Mouse (Mus musculus) ES-E14 (cell line): ENCODE data around the gene Mast3. TPM values are rescaled to one million over a fixed set of nuclear protein-coding genes. Genes with fewer than 3 reads are reported as not detected.

Experiments used
- DNase-seq: peaks from one replicate; pipeline ENCODE4 v3.0.0-alpha.2; 2013; ENCODE audit warnings: low read depth, low spot score
- H3K27ac ChIP-seq: 2 replicates; pipeline ENCODE4 v1.5.1; 2012; ENCODE audit warnings: low read depth, mild to moderate bottlenecking, low read length, moderate library complexity, mixed read lengths; ENCODE audit not compliant: poor library complexity, insufficient read depth, severe bottlenecking
- H3K36me3 ChIP-seq: 2 replicates; pipeline ENCODE4 v1.6.1; 2012; ENCODE audit warnings: mild to moderate bottlenecking, low read length, moderate library complexity, mixed read lengths; ENCODE audit not compliant: control insufficient read depth, poor library complexity, insufficient read depth, severe bottlenecking
- H3K4me1 ChIP-seq, 2 experiments: fragments of 150-350 bp in 1 of 2; sonication (generic) in 1 of 2; 2 replicates each; pipeline ENCODE4 v1.6.1; 2012; ENCODE audit warnings: low read length in 2 of 2, mild to moderate bottlenecking in 1 of 2, mixed read lengths in 1 of 2; ENCODE audit not compliant: control insufficient read depth in 2 of 2, insufficient read depth in 2 of 2, poor library complexity in 1 of 2
- H3K4me3 ChIP-seq, 2 experiments: fragments of 150-350 bp in 1 of 2; sonication (generic) in 1 of 2; 2 replicates each; pipeline ENCODE4 v1.5.1; 2012; ENCODE audit warnings: low read length in 2 of 2, low read depth in 1 of 2, mild to moderate bottlenecking in 1 of 2, mixed read lengths in 1 of 2; ENCODE audit not compliant: insufficient read depth in 1 of 2, poor library complexity in 1 of 2, severe bottlenecking in 1 of 2
- H3K9ac ChIP-seq: 2 replicates; pipeline ENCODE4 v1.6.1; 2012; ENCODE audit warnings: low read depth, mild to moderate bottlenecking, low read length, mixed read lengths; ENCODE audit not compliant: poor library complexity, insufficient read depth, severe bottlenecking
- H3K9me3 ChIP-seq: fragments of 150-350 bp; sonication (generic); 2 replicates; pipeline ENCODE4 v1.6.1; 2012; ENCODE audit warnings: low read depth, mild to moderate bottlenecking, low read length; ENCODE audit not compliant: control insufficient read depth, insufficient read depth
- CHD2 ChIP-seq: IDR thresholded peaks from 2 replicates; pipeline ENCODE4 v1.6.1; 2014; ENCODE audit warnings: mild to moderate bottlenecking, low read depth, low read length, inconsistent platforms
- HCFC1 ChIP-seq: IDR thresholded peaks from 2 replicates; pipeline ENCODE4 v1.6.1; 2012; ENCODE audit warnings: low read length, inconsistent platforms, borderline replicate concordance; ENCODE audit not compliant: insufficient read depth
- MAFK ChIP-seq: IDR thresholded peaks from 2 replicates; pipeline ENCODE4 v1.6.1; 2014; ENCODE audit warnings: mild to moderate bottlenecking, low read depth, low read length, inconsistent platforms; ENCODE audit not compliant: insufficient read depth
- ZC3H11A ChIP-seq: IDR thresholded peaks from 2 replicates; pipeline ENCODE4 v1.6.1; 2012; ENCODE audit warnings: low read depth, mild to moderate bottlenecking, inconsistent platforms, low read length, borderline replicate concordance
- ZNF384 ChIP-seq: IDR thresholded peaks from 2 replicates; pipeline ENCODE4 v1.6.1; 2012; ENCODE audit warnings: low read depth, low read length, inconsistent platforms
- in situ Hi-C, 2 experiments: fragments of 600-800 bp; cut with MboI; formaldehyde crosslinking; loops; one replicate each; pipeline ENCODE4 v1.15.1; 2025; ENCODE audit warnings: low sequenced_read_pairs in 2 of 2, inconsistent platforms in 1 of 2; ENCODE audit not compliant: unreplicated experiment in 2 of 2
- total RNA-seq: library from RNA; depleted of rRNA; stranded (reverse); fragments of 300-350 nt; gene quantifications from 2 replicates; pipeline ENCODE4 v1.2.3, GENCODE M21; 2012

Mast3 gene
- total RNA-seq, 1 experiment, result 7.8 TPM

- Histone ChIP-seq H3K4me3 (no peak overlapping the region), H3K9me3 (no peaks in the 10 kb centered on the region), H3K9ac (no peak overlapping the region), H3K36me3 (peaks cover 7% of the 10 kb centered on the region; the same call in 1 of the 2 replicates), H3K27ac (no peak overlapping the region), H3K4me1 (peaks cover 4 to 13% of the 10 kb centered on the region in 2 experiments; a peak in 3 of 4 replicates)
- in situ Hi-C loops, result no loop called here
- TF ChIP-seq ZC3H11A (no peak), HCFC1 (no peak), MAFK (no peak), CHD2 (no peak), ZNF384 (no peak)
- peak; percentile 89 for DNase-seq
These were observed 36.6 kb upstream of the Mast3 start for GRCm38 (mm10) chr8:70841147-70842072.

DNA sequence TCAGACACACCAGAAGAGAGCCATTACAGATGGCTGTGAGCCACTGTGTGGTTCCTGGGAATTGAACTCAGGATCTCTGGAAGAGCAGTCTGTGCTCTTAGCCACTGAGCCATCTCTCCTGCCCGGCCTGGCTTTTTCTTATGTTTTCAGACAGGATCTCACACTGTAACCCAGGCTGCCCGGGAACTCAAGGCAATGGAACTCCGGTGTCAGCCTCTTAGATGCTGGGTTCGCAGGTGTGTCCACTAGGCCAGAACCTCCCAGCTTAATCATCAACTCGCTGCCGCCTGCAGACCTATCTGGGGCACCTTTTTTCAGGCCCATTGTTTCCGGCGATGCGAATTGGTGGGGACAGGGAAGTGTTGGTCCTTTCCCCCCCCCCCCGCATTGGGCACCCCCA is 35.7 kb upstream of the Mast3 start:
- Histone ChIP-seq H3K27ac (no peak overlapping the region), H3K4me3 (no peak overlapping the region), H3K9me3 (no peaks in the 10 kb centered on the region), H3K9ac (no peak overlapping the region), H3K4me1 (peaks cover 4 to 11% of the 10 kb centered on the region in 2 experiments; a peak in 3 of 4 replicates), H3K36me3 (peaks cover 13% of the 10 kb centered on the region)
- DNase-seq, result no peak
- TF ChIP-seq HCFC1, result no peak
- no peak for TF ChIP-seq ZNF384
- TF ChIP-seq ZC3H11A, result no peak
- no peak for TF ChIP-seq MAFK
- TF ChIP-seq CHD2, result no peak
- in situ Hi-C loops, result no loop called here

DNA sequence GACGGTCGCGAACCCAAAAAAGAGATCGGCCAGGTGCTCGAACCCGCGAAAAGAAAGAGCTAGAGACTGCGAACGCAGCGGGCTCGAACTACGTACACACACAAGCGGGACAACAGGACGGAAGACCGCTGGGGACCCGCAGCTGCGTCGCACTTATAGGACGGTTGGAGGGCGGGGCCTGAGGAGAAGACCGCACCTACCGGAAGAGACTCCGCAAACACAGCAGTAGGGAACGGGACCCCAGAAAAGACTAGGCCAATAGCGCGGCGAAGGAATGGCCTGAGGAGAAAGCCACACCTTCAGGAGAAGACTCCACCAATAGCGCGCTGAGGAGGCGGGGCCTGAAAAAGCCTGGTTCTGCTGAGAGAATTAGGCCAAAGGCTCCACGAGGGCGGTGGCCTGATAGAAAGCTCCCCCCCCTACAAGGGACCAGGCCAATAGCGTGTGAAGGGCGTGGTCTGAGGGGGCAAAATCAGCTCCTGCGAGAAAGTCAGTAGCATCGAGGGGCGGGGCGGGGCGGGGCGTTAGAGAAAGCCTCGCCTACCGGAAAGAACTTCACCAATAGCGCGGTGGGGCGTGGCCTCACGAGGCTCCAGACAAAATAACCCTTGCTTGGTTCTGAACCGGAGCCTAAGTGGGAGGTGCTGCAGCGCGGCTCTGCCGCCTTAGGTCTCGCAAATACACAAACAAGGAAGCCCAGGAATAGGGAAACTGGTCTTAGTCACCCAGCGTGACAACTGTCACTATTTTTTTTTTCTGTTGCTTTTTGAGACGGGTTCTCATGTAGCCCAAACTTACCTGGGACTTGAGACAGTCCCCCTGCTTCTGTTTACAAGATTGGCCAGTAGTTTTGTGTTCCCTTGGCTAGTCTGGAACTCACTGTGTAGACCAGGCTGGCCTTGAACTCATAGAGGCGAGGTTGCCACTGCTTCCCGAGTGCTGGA is 34.8 kb upstream of the Mast3 start, which contains the start of gene Arrdc2:
Gene Arrdc2, minus strand, starts transcription at position 313 of the 944 bp plus-strand sequence.
- H3K9ac ChIP-seq, result peak within 1 kb of the TSS; percentile 78
- peaks cover 4 to 9% of the 10 kb centered on the region in 2 experiments; a peak in 3 of 4 replicates for H3K4me1 ChIP-seq
- no peaks in the 10 kb centered on the region for H3K9me3 ChIP-seq
- DNase-seq, result peak; percentile 100
- peak within 1 kb of the TSS; percentile 42 for H3K27ac ChIP-seq
- TF ChIP-seq MAFK, result no peak
- TF ChIP-seq CHD2, result no peak; the same call in 1 of the 2 replicates
- TF ChIP-seq ZNF384, result no peak
- peak; percentile 69 for TF ChIP-seq HCFC1
- TF ChIP-seq ZC3H11A, result peak; percentile 28; the same call in 1 of the 2 replicates
- peak within 1 kb of the TSS; percentile 72 to 78 for H3K4me3 ChIP-seq
- peaks cover 18% of the 10 kb centered on the region for H3K36me3 ChIP-seq
- in situ Hi-C loops, result no loop called here
